Mouse (Mus musculus) heart, adult 2 months (tissue): ENCODE measurements at regions not wholly inside any gene's neighbourhood (a gene's known extent, or its start where the extent isn't known, plus 50 kb on each side); places are given as distances from the start of the nearest gene placed in this dataset.

ENCODE experiments used
- DNase-seq, 2 experiments: peaks; one replicate each; pipeline ENCODE4 v3.0.0; 2021
- H3K27ac ChIP-seq: fragments of 200-600 bp; 2 replicates; pipeline ENCODE4 v1.8.1; 2022
- H3K27me3 ChIP-seq: fragments of 200-500 bp; 2 replicates; pipeline ENCODE4 v1.6.1; 2012; ENCODE audit warnings: mild to moderate bottlenecking, low read length, inconsistent platforms, mixed read lengths; ENCODE audit not compliant: control insufficient read depth, insufficient read depth
- H3K36me3 ChIP-seq: fragments of 200-500 bp; 2 replicates; pipeline ENCODE4 v1.6.1; 2012; ENCODE audit warnings: low read length, inconsistent platforms; ENCODE audit not compliant: control insufficient read depth, insufficient read depth
- H3K4me1 ChIP-seq: fragments of 200-500 bp; 2 replicates; pipeline ENCODE4 v1.6.1; 2011; ENCODE audit warnings: low read length; ENCODE audit not compliant: control insufficient read depth, insufficient read depth
- H3K4me3 ChIP-seq: fragments of 200-600 bp; 2 replicates; pipeline ENCODE4 v1.8.1; 2022
- H3K79me2 ChIP-seq: fragments of 200-500 bp; replicated peaks from 2 replicates; pipeline ENCODE4 v1.6.1; 2012; ENCODE audit warnings: mild to moderate bottlenecking, inconsistent platforms, low read length, moderate library complexity, mixed read lengths; ENCODE audit not compliant: control insufficient read depth, insufficient read depth
- H3K9ac ChIP-seq: fragments of 200-500 bp; 2 replicates; pipeline ENCODE4 v1.6.1; 2012; ENCODE audit warnings: low read depth, mild to moderate bottlenecking, control low read depth, inconsistent platforms, low read length, mixed read lengths
- CTCF ChIP-seq: fragments of 200-600 bp; IDR thresholded peaks from 2 replicates; pipeline ENCODE4 v1.8.1; 2022; ENCODE audit warnings: antibody characterized with exemption, mild to moderate bottlenecking, moderate library complexity
- EP300 ChIP-seq: fragments of 200-500 bp; IDR thresholded peaks from 2 replicates; pipeline ENCODE4 v1.6.1; 2011; ENCODE audit warnings: low read depth, low read length, control low read depth; ENCODE audit not compliant: insufficient read depth
- POLR2A ChIP-seq: fragments of 200-500 bp; IDR thresholded peaks from 2 replicates; pipeline ENCODE4 v1.6.1; 2011; ENCODE audit warnings: mild to moderate bottlenecking, low read depth, low read length, control low read depth; ENCODE audit not compliant: insufficient read depth
- WGBS: fragments of 180-500 bp; shearing (Covaris S2); methylation state at CpG from one replicate; pipeline ENCODE4 v1.1.7; 2018; 5-methylcytosine and 5-hydroxymethylcytosine counted together
- intact Hi-C: fragments of 180-260 bp; cut with DNase I; formaldehyde crosslinking; loops from one replicate; pipeline ENCODE4 v1.15.1; 2025

DNA sequence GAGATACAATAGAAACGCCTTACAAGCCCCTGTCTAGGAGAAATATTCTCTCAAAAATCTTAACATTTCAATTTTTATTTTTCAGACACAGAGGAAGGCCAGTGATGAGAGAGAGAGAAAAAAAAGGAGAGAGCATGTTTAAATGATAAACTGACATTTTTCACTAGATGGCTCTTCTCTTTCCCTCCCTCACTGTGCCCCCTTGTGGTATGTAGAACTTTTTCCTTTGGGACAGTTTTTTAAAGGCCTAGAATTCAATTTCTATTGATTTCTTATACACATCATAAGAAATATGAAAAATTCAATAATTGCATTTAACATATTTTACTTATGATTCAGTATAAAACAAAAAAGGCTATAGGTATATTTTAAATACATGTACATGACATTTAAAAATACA, 454.5 kb upstream of the Gje1 start:
- no peak overlapping the region for H3K27ac ChIP-seq
- H3K4me3 ChIP-seq, result no peak overlapping the region
- H3K9ac ChIP-seq, result no peak overlapping the region
- H3K36me3 ChIP-seq, result no peaks in the 10 kb centered on the region
- DNase-seq, result no peak
- H3K27me3 ChIP-seq, result no peaks in the 10 kb centered on the region
- intact Hi-C loops, result loop anchor here (10.0 kb wide), 1 partner anchor 438 kb away; no protein-coding TSS in a partner anchor
- H3K79me2 ChIP-seq, result no peaks in the 10 kb centered on the region
- no peaks in the 10 kb centered on the region for H3K4me1 ChIP-seq
- TF ChIP-seq CTCF (peak; percentile 35), POLR2A (no peak)
- WGBS, result 70% methylated on average over 1 of the region's 1 CpGs

DNA sequence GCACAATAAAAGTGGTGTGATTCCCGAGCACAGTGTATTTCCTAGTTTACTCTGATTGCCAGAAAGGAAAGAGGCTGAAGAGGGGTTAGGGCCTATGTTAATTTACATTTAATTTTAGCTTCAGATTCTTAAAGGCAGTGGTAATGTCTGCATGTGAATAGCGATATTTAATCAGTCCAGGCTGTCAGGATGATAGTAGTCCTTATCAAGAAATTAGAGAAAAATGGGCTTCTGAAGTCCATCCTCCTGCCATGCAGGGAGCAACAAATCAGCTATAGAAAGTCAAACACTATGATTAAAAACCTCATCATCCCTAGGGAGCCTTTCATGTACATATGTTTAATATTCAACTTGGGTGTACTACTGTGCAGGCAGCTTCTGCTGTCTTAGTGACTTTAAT, 422.7 kb upstream of the Gje1 start:
- Histone ChIP-seq H3K9ac (no peak overlapping the region), H3K27me3 (no peaks in the 10 kb centered on the region), H3K4me1 (no peaks in the 10 kb centered on the region), H3K27ac (no peak overlapping the region), H3K4me3 (no peak overlapping the region), H3K36me3 (no peaks in the 10 kb centered on the region), H3K79me2 (no peaks in the 10 kb centered on the region)
- no peak for DNase-seq
- TF ChIP-seq EP300 (no peak), CTCF (no peak), POLR2A (no peak)
- intact Hi-C loops, result no loop called here
- WGBS, result 49% methylated on average over 2 of the region's 2 CpGs
